Mouse (Mus musculus): Measurements from ENCODE around the gene Pdzd2. TPM values are rescaled to one million over a fixed set of nuclear protein-coding genes. Genes with fewer than 3 reads are reported as not detected.

The Pdzd2 gene
- total and polyA plus RNA-seq, 2 experiments from 2014 or later = 15.9 to 40.6 TPM

GRCm38 (mm10) chr15:12655959-12656662, 83.6 kb downstream of the Pdzd2 start:
- H3K4me3 ChIP-seq (ENCODE audit: low read length) = no peak overlapping the region
- ATAC-seq (no peak), DNase-seq (ENCODE audit: low spot score) (no peak)
- no peak overlapping the region for H3K4me2 ChIP-seq (ENCODE audit: low read depth, low read length)
- WGBS = 78% methylated on average over 6 of the region's 6 CpGs
- no peaks in the 10 kb centered on the region for H3K9me3 ChIP-seq (ENCODE audit: low read length)
- H3K36me3 ChIP-seq (ENCODE audit: insufficient read depth, low read length) = no peaks in the 10 kb centered on the region
- no peaks in the 10 kb centered on the region for H3K27me3 ChIP-seq (ENCODE audit: insufficient read depth, low read length)
- H3K27ac ChIP-seq = no peak overlapping the region
- H3K9ac ChIP-seq (replicated peaks; ENCODE audit: low read length) = no peak overlapping the region
- TF ChIP-seq CTCF (IDR thresholded peaks at IDR 0.05; ENCODE audit: low read depth) = no peak
- H3K4me1 ChIP-seq (ENCODE audit: insufficient read depth, low read length) = 0 out of 2 replicates have a peak, but pooled peaks cover 3% of the 10 kb centered on the region

DNA sequence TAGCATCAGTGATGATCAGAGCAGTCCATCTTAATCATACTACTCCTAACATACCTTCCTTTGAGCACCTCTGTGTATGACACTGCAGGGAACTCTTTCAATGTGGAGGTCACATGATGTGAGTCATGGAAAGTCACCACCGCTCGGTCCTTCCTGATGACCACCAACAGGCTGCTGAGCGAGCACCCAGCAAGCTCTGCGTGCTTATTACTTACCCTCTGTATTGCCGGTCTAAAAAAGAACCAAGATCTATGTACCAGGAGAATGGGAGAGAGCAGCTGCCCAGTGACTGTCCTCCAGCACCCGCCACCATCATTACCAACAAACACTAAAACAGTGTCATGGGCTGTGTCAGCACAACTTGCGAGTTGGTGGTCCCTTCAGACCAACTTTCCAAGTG, 84.4 kb downstream of the Pdzd2 start:
- Histone ChIP-seq H3K36me3 (ENCODE audit: insufficient read depth, low read length) (no peaks in the 10 kb centered on the region), H3K9ac (replicated peaks; ENCODE audit: low read length) (no peak overlapping the region), H3K27me3 (ENCODE audit: insufficient read depth, low read length) (no peaks in the 10 kb centered on the region), H3K9me3 (ENCODE audit: low read length) (no peaks in the 10 kb centered on the region), H3K27ac (no peak overlapping the region), H3K4me2 (ENCODE audit: low read depth, low read length) (no peak overlapping the region), H3K4me1 (ENCODE audit: insufficient read depth, low read length) (0 out of 2 replicates have a peak, but pooled peaks cover 3% of the 10 kb centered on the region), H3K4me3 (ENCODE audit: low read length) (no peak overlapping the region)
- no peak for TF ChIP-seq CTCF (IDR thresholded peaks at IDR 0.05; ENCODE audit: low read depth)
- no peak for DNase-seq (ENCODE audit: low spot score)
- ATAC-seq = no peak
- WGBS = 95% methylated on average over 7 of the region's 7 CpGs

DNA sequence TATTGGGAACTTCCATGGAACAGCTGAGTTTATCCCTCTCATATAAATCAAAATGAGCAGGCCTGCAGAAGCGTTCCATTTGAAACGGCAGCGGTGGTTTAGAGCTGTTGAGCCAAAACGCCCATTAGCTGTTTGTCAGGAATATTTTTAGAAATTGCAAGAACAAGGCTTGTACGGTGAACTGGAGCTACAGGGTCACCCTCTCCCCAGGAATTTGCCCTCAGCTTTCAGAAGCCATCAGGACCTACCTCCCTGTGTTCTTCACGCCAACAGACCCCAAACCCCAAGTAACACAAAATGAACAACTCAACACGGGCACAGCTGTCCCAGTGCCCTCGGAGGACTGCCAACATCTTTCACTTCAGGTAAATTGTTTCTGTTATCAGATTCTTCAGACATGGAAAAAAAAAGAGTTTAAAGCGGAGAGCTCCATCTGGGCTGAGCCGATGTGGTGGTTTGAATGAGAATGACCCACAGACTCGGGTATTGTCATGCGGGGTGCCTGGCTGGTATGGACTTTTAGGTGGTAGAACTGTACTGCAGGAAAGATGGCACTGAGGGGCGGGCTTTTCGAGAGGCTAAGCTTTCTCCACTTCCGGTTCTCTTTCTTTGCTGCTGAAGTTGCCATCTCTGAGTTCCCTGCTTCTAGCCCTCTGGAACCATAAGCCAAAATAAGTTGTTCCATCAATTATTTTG, 87.2 kb downstream of the Pdzd2 start:
- Histone ChIP-seq H3K27ac (no peak overlapping the region), H3K36me3 (ENCODE audit: insufficient read depth, low read length) (no peaks in the 10 kb centered on the region), H3K4me3 (ENCODE audit: low read length) (no peak overlapping the region), H3K4me1 (ENCODE audit: insufficient read depth, low read length) (0 out of 2 replicates have a peak, but pooled peaks cover 3% of the 10 kb centered on the region), H3K4me2 (ENCODE audit: low read depth, low read length) (no peak overlapping the region), H3K27me3 (ENCODE audit: insufficient read depth, low read length) (no peaks in the 10 kb centered on the region), H3K9me3 (ENCODE audit: low read length) (no peaks in the 10 kb centered on the region), H3K9ac (replicated peaks; ENCODE audit: low read length) (no peak overlapping the region)
- no peak for TF ChIP-seq CTCF (IDR thresholded peaks at IDR 0.05; ENCODE audit: low read depth)
- ATAC-seq (no peak), DNase-seq (ENCODE audit: low spot score) (no peak)
- WGBS = 64% methylated on average over 15 of the region's 15 CpGs

DNA sequence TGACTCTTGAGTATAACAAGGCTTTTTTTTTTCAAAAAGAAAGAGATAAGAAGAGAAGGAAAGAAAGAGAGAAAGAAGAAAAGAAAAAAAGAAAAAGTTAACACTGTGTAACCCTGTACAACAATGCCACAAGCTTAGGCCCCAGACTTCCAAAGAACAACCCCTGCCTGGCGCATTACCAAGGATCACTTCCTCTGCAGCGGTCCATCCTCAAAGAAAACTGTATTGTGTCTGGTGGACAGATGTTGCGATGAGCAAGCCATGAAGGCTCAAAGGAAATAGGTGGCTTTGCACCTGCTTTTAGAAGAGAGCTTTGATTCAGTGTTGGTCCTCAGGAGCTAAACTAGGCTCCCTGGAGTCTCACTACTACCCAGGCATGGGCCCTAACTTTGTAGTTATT, 89.5 kb downstream of the Pdzd2 start:
- H3K27me3 ChIP-seq (ENCODE audit: insufficient read depth, low read length) = no peaks in the 10 kb centered on the region
- H3K4me2 ChIP-seq (ENCODE audit: low read depth, low read length) = no peak overlapping the region
- H3K27ac ChIP-seq = no peak overlapping the region
- H3K36me3 ChIP-seq (ENCODE audit: insufficient read depth, low read length) = no peaks in the 10 kb centered on the region
- H3K4me1 ChIP-seq (ENCODE audit: insufficient read depth, low read length) = 0 out of 2 replicates have a peak, but pooled peaks cover 3% of the 10 kb centered on the region
- TF ChIP-seq CTCF (IDR thresholded peaks at IDR 0.05; ENCODE audit: low read depth) = no peak
- no peak overlapping the region for H3K4me3 ChIP-seq (ENCODE audit: low read length)
- WGBS = 79% methylated on average over 3 of the region's 3 CpGs
- DNase-seq (ENCODE audit: low spot score) (no peak), ATAC-seq (no peak)
- H3K9me3 ChIP-seq (ENCODE audit: low read length) = no peaks in the 10 kb centered on the region
- no peak overlapping the region for H3K9ac ChIP-seq (replicated peaks; ENCODE audit: low read length)

DNA sequence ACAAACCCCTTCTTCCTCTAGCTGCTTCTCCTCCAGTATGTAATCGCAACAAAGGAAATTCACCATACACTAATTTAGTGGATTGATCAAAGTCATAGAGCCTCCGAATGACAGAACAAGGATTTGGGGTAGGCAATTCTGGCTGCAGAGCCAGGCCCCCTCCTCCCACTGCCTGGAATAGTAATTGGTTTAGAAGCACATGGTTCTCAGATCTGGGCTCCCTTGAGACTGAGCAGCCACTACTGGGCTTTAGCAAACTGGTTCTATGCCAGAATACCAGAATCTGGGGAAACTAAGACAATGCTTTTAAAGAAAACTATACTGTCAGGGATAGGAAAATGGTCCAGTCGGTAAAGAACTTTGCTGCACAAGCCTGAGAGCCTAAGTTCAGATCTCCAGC, 90.0 kb downstream of the Pdzd2 start:
- Histone ChIP-seq H3K4me3 (ENCODE audit: low read length) (no peak overlapping the region), H3K27me3 (ENCODE audit: insufficient read depth, low read length) (no peaks in the 10 kb centered on the region), H3K27ac (no peak overlapping the region), H3K36me3 (ENCODE audit: insufficient read depth, low read length) (no peaks in the 10 kb centered on the region), H3K4me1 (ENCODE audit: insufficient read depth, low read length) (0 out of 2 replicates have a peak, but pooled peaks cover 3% of the 10 kb centered on the region), H3K9me3 (ENCODE audit: low read length) (no peaks in the 10 kb centered on the region), H3K9ac (replicated peaks; ENCODE audit: low read length) (no peak overlapping the region), H3K4me2 (ENCODE audit: low read depth, low read length) (no peak overlapping the region)
- no peak for TF ChIP-seq CTCF (IDR thresholded peaks at IDR 0.05; ENCODE audit: low read depth)
- 75% methylated on average over 3 of the region's 3 CpGs for WGBS
- ATAC-seq = no peak
- DNase-seq (ENCODE audit: low spot score) = no peak

GRCm38 (mm10) chr15:12649131-12649530, 90.6 kb downstream of the Pdzd2 start:
- Histone ChIP-seq H3K36me3 (ENCODE audit: insufficient read depth, low read length) (no peaks in the 10 kb centered on the region), H3K27ac (no peak overlapping the region), H3K4me1 (ENCODE audit: insufficient read depth, low read length) (0 out of 2 replicates have a peak, but pooled peaks cover 3% of the 10 kb centered on the region), H3K4me3 (ENCODE audit: low read length) (no peak overlapping the region), H3K9ac (replicated peaks; ENCODE audit: low read length) (no peak overlapping the region), H3K4me2 (ENCODE audit: low read depth, low read length) (no peak overlapping the region), H3K27me3 (ENCODE audit: insufficient read depth, low read length) (no peaks in the 10 kb centered on the region), H3K9me3 (ENCODE audit: low read length) (no peaks in the 10 kb centered on the region)
- no peak for DNase-seq (ENCODE audit: low spot score)
- no peak for TF ChIP-seq CTCF (IDR thresholded peaks at IDR 0.05; ENCODE audit: low read depth)
- 81% methylated on average over 2 of the region's 2 CpGs for WGBS
- no peak for ATAC-seq

- 67% methylated on average over 7 of the region's 7 CpGs for WGBS
- TF ChIP-seq CTCF (IDR thresholded peaks at IDR 0.05; ENCODE audit: low read depth) = no peak
- no peak overlapping the region for H3K4me2 ChIP-seq (ENCODE audit: low read depth, low read length)
- DNase-seq (ENCODE audit: low spot score) = no peak
- H3K9ac ChIP-seq (replicated peaks; ENCODE audit: low read length) = no peak overlapping the region
- no peak overlapping the region for H3K27ac ChIP-seq
- no peaks in the 10 kb centered on the region for H3K9me3 ChIP-seq (ENCODE audit: low read length)
- no peak for ATAC-seq
- H3K4me1 ChIP-seq (ENCODE audit: insufficient read depth, low read length) = no peaks in the 10 kb centered on the region
- no peaks in the 10 kb centered on the region for H3K36me3 ChIP-seq (ENCODE audit: insufficient read depth, low read length)
- H3K4me3 ChIP-seq (ENCODE audit: low read length) = no peak overlapping the region
- no peaks in the 10 kb centered on the region for H3K27me3 ChIP-seq (ENCODE audit: insufficient read depth, low read length)
Measured at GRCm38 (mm10) chr15:12640755-12641154, 99.0 kb downstream of the Pdzd2 start.
